Mouse (Mus musculus) embryonic facial prominence, embryonic 13.5 days (tissue): Measurements from ENCODE around the gene Ptprt. TPM values are rescaled to one million over a fixed set of nuclear protein-coding genes. Genes with fewer than 3 reads are reported as not detected.

Source experiments
- ATAC-seq: fragments of 200-750 bp; cut with Nextera tagmentation; 2 replicates; pipeline ENCODE4 v1.8.0; 2017; ENCODE audit warnings: low read depth; ENCODE audit not compliant: insufficient number of reproducible peaks, insufficient read depth, low FRiP score, low TSS enrichment
- H3K27ac ChIP-seq: fragments of 300-500 bp; sonication (generic); 2 replicates; pipeline ENCODE4 v1.5.1; 2015; ENCODE audit warnings: moderate library complexity, mild to moderate bottlenecking, inconsistent platforms
- H3K27me3 ChIP-seq: fragments of 300-500 bp; sonication (generic); 2 replicates; pipeline ENCODE4 v1.6.1; 2015; ENCODE audit warnings: mild to moderate bottlenecking, inconsistent platforms
- H3K36me3 ChIP-seq: fragments of 300-500 bp; sonication (generic); 2 replicates; pipeline ENCODE4 v1.6.1; 2015; ENCODE audit warnings: mild to moderate bottlenecking, inconsistent platforms
- H3K4me1 ChIP-seq: fragments of 300-500 bp; sonication (generic); 2 replicates; pipeline ENCODE4 v1.6.1; 2015; ENCODE audit warnings: inconsistent platforms
- H3K4me2 ChIP-seq: fragments of 300-500 bp; sonication (generic); 2 replicates; pipeline ENCODE4 v1.6.1; 2015; ENCODE audit warnings: moderate library complexity, mild to moderate bottlenecking, inconsistent platforms
- H3K4me3 ChIP-seq: fragments of 300-500 bp; sonication (generic); 2 replicates; pipeline ENCODE4 v1.5.1; 2015; ENCODE audit warnings: mild to moderate bottlenecking, inconsistent platforms
- H3K9ac ChIP-seq: fragments of 300-500 bp; sonication (generic); 2 replicates; pipeline ENCODE4 v1.6.1; 2015; ENCODE audit warnings: mild to moderate bottlenecking, inconsistent platforms
- H3K9me3 ChIP-seq: fragments of 300-500 bp; sonication (generic); 2 replicates; pipeline ENCODE4 v1.6.1; 2016; ENCODE audit warnings: inconsistent platforms
- WGBS: fragments of 180-500 bp; shearing (Covaris S2); methylation state at CpG from one replicate; pipeline ENCODE4 v1.1.7; 2015; ENCODE audit warnings: mixed read lengths; 5-methylcytosine and 5-hydroxymethylcytosine counted together
- polyA plus RNA-seq: library from polyadenylated mRNA; unstranded; fragments of >200 nt; fragmentation: Nextera tagmentation; extraction: Ambion mirVana; gene quantifications from 2 replicates; pipeline ENCODE4 v1.2.1, GENCODE M21; 2015

The Ptprt gene
- polyA plus RNA-seq, 1 experiment from 2014 or later: 0.93 TPM

DNA sequence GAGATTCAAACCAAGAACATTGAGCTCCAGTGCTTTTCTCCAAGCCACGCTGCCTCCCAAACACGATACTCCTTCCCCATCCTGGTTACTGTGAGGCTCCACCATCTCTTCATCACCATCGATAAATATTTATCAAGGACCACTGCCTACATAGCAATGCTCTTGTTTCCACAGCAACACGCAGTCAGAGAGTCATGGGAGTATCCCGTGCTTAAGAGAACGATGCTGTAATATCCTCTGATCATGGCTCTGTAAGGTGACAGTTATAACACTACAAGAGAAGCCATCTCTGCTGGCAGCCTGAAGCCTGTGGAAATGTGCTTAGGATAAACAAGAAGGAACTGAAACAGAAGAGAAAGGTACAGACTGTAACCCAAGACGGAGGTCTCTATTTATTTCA lies 3.4 kb downstream of the Ptprt start:
- peaks cover 74% of the 10 kb centered on the region for H3K27me3 ChIP-seq
- no peak for ATAC-seq
- H3K27ac ChIP-seq: no peak overlapping the region
- no peaks in the 10 kb centered on the region for H3K9me3 ChIP-seq
- no peak overlapping the region for H3K9ac ChIP-seq
- H3K4me3 ChIP-seq: no peak overlapping the region
- H3K4me1 ChIP-seq: peaks cover 25% of the 10 kb centered on the region
- 56% methylated on average over 7 of the region's 7 CpGs for WGBS
- no peaks in the 10 kb centered on the region for H3K36me3 ChIP-seq
- H3K4me2 ChIP-seq: no peak overlapping the region

DNA sequence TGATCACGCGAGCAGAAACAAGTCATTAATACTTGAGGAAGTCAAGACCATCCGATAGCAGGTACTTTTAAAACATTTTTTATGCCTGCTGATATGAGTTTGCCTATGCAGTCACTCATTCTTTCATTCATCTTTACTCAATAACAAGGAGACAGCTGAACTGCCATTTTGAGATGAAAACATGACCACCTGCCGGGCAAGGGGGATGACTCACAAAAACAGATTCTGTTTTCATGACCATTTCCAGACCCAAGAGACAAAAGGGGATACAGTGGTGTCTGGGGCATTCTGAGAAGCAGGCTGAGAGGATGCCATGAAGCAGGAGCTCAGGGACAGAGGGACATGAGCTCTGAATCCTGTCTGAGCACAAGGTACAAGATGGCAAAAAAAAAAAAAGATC lies 6.5 kb downstream of the Ptprt start:
- 91% methylated on average over 4 of the region's 4 CpGs for WGBS
- peaks cover 43% of the 10 kb centered on the region for H3K27me3 ChIP-seq
- no peak for ATAC-seq
- no peaks in the 10 kb centered on the region for H3K36me3 ChIP-seq
- no peak overlapping the region for H3K27ac ChIP-seq
- no peak overlapping the region for H3K9ac ChIP-seq
- no peak overlapping the region for H3K4me2 ChIP-seq
- H3K9me3 ChIP-seq: no peaks in the 10 kb centered on the region
- H3K4me3 ChIP-seq: no peak overlapping the region
- H3K4me1 ChIP-seq: peaks cover 8% of the 10 kb centered on the region; the same call in 1 of the 2 replicates

DNA sequence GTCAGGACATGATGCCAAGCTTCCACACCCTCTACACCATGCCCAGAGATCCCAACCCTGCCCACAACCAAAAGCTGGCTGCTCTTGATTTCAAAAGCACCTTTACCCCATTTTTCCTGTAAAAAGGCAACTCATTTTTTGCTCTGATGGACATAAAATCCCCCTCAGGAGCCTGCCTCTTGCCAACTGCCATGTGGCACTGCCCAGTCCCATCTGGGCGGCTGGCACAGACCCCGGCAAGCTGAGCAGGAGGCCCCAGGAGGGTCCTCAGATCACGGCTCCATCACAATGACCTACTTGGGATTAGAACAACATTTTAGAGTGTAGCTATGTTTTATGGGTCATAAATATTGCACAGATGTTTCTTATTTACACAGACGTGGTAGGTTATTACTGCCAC lies 22.3 kb downstream of the Ptprt start:
- Histone ChIP-seq H3K4me1 (peaks cover 19% of the 10 kb centered on the region), H3K36me3 (no peaks in the 10 kb centered on the region), H3K27ac (no peak overlapping the region), H3K9ac (no peak overlapping the region), H3K27me3 (peaks cover 5% of the 10 kb centered on the region; the same call in 1 of the 2 replicates), H3K9me3 (no peaks in the 10 kb centered on the region), H3K4me3 (no peak overlapping the region), H3K4me2 (no peak overlapping the region)
- no peak for ATAC-seq
- WGBS: 43% methylated on average over 4 of the region's 4 CpGs

DNA sequence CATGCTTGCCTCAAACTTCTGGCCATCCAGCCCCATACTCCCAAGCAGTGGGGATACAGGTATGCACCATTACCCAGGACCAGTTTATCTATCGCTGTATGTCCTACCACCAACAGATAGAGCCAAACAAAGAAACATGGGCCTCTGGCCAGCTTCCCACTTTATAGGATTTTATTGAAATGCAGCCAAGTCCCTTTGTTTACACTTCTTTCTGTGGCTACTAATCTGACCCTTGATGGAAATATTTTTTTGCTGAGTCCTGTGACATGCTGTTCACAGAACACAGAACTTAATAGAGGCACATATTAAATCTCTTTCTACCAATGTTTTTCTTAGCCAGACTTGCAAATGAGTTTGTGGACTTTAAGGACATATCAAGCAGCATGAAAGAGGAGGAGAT lies 23.4 kb downstream of the Ptprt start:
- no peak overlapping the region for H3K27ac ChIP-seq
- H3K4me2 ChIP-seq: no peak overlapping the region
- peaks cover 5% of the 10 kb centered on the region; the same call in 1 of the 2 replicates for H3K27me3 ChIP-seq
- no peaks in the 10 kb centered on the region for H3K36me3 ChIP-seq
- ATAC-seq: no peak
- peaks cover 19% of the 10 kb centered on the region for H3K4me1 ChIP-seq
- H3K9me3 ChIP-seq: no peaks in the 10 kb centered on the region
- no peak overlapping the region for H3K4me3 ChIP-seq
- H3K9ac ChIP-seq: no peak overlapping the region
- 67% methylated on average over 1 of the region's 1 CpGs for WGBS

DNA sequence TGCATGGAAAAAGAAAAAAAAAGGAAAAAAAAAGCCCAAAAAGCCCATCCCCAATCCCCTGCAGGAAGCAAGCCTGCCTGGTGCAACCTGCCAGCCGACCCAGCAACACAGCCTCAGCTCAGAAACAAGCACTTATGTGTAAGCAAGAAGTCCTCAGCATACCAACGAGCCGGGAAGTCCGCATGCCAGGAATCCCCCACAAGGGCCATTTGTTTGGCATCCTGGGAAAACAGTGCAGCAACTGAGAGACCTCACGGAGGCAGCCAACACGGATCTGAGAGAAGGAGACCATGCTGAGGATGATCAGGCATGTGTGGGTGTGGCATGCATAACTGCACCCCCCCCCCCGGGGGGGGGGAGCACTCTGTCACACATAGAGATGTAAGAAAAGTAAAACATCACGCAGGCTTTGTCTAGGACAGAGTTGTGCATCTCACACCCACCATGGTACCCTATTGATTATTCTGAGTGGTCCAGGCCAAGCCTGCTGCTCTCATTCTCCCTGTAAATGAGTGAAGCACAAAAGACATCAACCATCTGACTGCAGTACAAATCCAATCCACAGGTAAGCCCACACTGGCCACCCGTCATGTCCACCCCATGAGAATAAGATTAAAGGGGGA lies 24.4 kb downstream of the Ptprt start:
- peaks cover 19% of the 10 kb centered on the region for H3K4me1 ChIP-seq
- H3K27me3 ChIP-seq: peaks cover 5% of the 10 kb centered on the region; the same call in 1 of the 2 replicates
- no peak overlapping the region; the same call in 1 of the 2 replicates for H3K27ac ChIP-seq
- no peaks in the 10 kb centered on the region for H3K9me3 ChIP-seq
- no peak for ATAC-seq
- H3K4me2 ChIP-seq: no peak overlapping the region
- no peaks in the 10 kb centered on the region for H3K36me3 ChIP-seq
- H3K4me3 ChIP-seq: no peak overlapping the region
- H3K9ac ChIP-seq: no peak overlapping the region
- 24% methylated on average over 9 of the region's 9 CpGs for WGBS

DNA sequence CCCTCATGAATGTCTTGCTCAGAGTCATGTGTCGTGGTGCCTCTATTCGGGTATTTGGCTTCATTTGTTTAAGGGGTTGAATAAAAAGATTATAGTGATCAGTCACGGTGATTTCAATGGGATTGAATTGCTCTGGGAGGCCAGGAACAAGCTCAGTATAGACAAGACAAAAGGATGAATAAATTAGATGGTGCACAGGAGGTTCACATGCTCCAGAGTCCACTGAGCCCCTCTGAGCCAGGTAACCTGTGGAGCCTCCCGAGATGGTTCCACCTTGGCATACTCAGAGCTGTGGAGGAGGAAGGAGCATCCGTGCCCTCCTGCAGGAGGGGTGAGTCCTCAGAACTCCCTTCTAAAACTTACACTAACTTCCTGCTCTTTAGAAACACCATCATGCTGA lies 26.0 kb downstream of the Ptprt start:
- 68% methylated on average over 5 of the region's 5 CpGs for WGBS
- no peak overlapping the region for H3K9ac ChIP-seq

DNA sequence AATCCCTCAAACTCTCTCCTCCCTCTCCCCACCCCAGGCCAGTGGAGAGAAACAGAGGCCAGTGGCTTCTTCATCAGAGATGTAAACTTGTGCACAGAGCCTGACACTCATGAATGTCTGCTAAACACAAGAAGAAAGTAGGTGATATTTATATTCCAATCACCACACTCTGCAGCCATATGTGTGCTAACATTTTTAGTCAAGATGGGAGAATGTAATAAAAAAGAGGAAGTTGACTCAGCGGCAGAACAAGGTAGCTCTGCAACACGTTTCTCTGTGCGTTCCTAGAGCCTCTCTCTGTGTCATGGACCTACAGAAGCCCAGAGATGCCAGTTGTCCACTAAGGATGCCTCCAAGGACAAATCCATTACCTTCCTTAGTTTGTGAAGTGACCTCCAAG lies 34.9 kb downstream of the Ptprt start:
- Histone ChIP-seq H3K9me3 (no peaks in the 10 kb centered on the region), H3K4me2 (no peak overlapping the region), H3K4me1 (no peaks in the 10 kb centered on the region), H3K9ac (no peak overlapping the region), H3K27ac (no peak overlapping the region), H3K27me3 (no peaks in the 10 kb centered on the region), H3K36me3 (no peaks in the 10 kb centered on the region), H3K4me3 (no peak overlapping the region)
- ATAC-seq: no peak
- 83% methylated on average over 3 of the region's 3 CpGs for WGBS

More for the DNA sequence above, 26.0 kb downstream of the Ptprt start:
- Histone ChIP-seq H3K36me3 (no peaks in the 10 kb centered on the region), H3K27ac (no peak overlapping the region), H3K9me3 (no peaks in the 10 kb centered on the region), H3K4me3 (no peak overlapping the region), H3K4me1 (peaks cover 19% of the 10 kb centered on the region), H3K27me3 (peaks cover 5% of the 10 kb centered on the region; the same call in 1 of the 2 replicates), H3K4me2 (no peak overlapping the region)
- ATAC-seq: no peak

DNA sequence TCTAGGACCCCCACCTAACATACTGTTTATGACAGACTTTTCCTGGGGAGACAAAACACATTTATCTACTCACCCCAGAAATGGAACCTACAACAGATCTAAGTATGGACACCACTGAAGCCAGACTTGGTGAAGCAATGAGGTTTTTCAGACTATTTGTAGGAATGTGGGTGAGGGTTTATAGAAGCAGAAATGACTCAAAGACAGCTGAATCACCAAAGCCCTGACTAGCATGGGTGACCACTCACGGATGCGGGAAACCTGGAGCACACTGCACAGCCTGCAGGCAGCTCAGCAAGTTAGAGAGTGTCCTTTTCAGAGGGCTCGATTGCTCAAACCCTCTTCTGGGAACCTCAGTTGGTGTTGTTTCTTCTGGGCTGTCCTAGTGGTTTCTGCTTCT lies 36.2 kb downstream of the Ptprt start:
- no peak overlapping the region for H3K9ac ChIP-seq
- WGBS: 91% methylated on average over 3 of the region's 3 CpGs

DNA sequence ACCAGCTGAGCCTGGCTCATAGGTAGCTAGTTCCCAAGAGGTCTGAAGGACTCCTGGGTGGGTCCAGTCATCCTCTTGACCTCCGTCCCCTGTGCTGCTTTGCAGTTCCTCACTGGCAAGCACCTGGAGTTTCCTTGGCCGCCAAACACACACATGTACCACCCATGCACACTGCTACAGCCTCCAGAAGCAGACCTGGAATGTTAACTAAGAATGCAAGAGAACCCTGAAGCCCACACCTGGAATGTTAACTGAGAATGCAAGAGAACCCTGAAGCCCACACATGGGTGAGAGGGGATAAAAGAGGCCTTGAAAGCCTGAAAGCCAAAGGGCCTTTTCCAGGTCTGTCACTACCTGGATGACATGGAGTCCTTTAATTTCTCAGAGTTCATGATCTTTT lies 46.7 kb downstream of the Ptprt start:
- no peak overlapping the region for H3K4me2 ChIP-seq
- no peaks in the 10 kb centered on the region for H3K9me3 ChIP-seq
- WGBS: 81% methylated on average over 2 of the region's 2 CpGs
- no peak overlapping the region for H3K27ac ChIP-seq
- H3K27me3 ChIP-seq: no peaks in the 10 kb centered on the region
- no peak overlapping the region for H3K4me3 ChIP-seq
- no peak for ATAC-seq
- H3K36me3 ChIP-seq: no peaks in the 10 kb centered on the region
- H3K9ac ChIP-seq: no peak overlapping the region
- no peaks in the 10 kb centered on the region for H3K4me1 ChIP-seq

More for the DNA sequence above, 36.2 kb downstream of the Ptprt start:
- H3K27me3 ChIP-seq: no peaks in the 10 kb centered on the region
- H3K4me2 ChIP-seq: no peak overlapping the region
- no peaks in the 10 kb centered on the region for H3K9me3 ChIP-seq
- no peaks in the 10 kb centered on the region for H3K4me1 ChIP-seq
- no peak overlapping the region for H3K27ac ChIP-seq
- no peak overlapping the region for H3K4me3 ChIP-seq
- no peak for ATAC-seq
- no peaks in the 10 kb centered on the region for H3K36me3 ChIP-seq

DNA sequence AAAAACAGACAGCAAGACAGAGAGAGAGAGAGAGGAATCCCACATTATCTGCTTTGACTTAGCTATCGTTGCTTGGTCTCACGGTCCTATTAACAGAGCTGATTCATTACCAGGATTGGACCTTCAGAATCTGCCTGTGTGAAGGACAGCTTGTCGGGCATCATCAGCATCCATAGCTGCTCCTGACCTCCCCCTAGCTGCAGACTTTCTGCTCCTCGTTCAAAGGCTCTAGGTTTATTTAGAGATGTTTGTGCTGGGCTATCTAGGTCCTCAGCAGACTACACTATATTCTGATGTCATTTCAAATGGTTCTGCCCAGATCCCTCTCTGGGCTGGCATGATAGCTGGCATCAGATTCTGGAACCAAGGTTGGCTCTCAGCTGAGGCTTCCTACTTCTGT lies 47.5 kb downstream of the Ptprt start:
- no peaks in the 10 kb centered on the region for H3K9me3 ChIP-seq
- WGBS: 66% methylated on average over 4 of the region's 4 CpGs
- H3K27ac ChIP-seq: no peak overlapping the region
- no peaks in the 10 kb centered on the region for H3K27me3 ChIP-seq
- ATAC-seq: no peak
- H3K9ac ChIP-seq: no peak overlapping the region
- no peak overlapping the region for H3K4me2 ChIP-seq
- H3K4me3 ChIP-seq: no peak overlapping the region
- H3K4me1 ChIP-seq: no peaks in the 10 kb centered on the region
- no peaks in the 10 kb centered on the region for H3K36me3 ChIP-seq

DNA sequence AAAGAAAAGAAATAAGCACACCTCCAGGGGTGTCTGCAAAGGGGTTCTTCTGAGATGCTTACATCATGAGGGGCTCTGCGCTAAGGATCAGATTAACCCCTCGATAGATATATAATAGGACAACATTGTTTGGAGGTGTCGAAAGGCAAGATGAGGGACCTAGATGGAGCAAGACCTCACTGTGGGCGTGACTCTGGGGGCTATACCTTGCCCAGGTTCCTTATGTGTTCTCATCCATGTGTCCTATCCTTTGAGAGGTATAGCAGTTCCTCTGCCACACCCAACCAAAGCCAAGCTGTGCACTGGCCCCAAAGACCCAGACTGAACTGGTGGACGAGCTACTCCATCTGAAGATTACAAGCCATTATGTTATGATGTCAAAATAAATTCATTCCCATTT lies 58.2 kb downstream of the Ptprt start:
- H3K4me1 ChIP-seq: no peaks in the 10 kb centered on the region
- no peak for ATAC-seq
- no peaks in the 10 kb centered on the region for H3K9me3 ChIP-seq
- H3K9ac ChIP-seq: no peak overlapping the region
- H3K4me2 ChIP-seq: no peak overlapping the region
- H3K27ac ChIP-seq: no peak overlapping the region
- WGBS: 89% methylated on average over 5 of the region's 5 CpGs
- H3K4me3 ChIP-seq: no peak overlapping the region
- H3K36me3 ChIP-seq: no peaks in the 10 kb centered on the region
- no peaks in the 10 kb centered on the region for H3K27me3 ChIP-seq

DNA sequence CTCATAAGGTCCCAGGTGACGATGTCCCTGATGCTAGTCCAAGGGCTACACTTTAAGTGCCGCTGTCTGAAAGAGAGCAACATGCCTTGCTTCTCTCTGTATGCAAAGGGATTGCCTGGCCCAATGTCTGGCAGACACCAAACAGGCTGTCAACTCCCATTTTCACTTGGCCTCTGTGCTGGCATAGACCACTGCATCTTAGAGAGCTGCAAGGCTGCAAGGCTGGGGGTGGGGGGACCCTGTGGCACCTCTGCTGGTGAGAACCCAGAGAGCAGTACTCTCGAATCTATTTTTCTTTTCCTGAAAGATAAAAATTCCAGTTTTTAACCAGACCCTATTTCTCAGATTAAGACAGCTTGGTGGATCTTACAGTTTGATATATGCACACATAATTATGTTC lies 69.6 kb downstream of the Ptprt start:
- Histone ChIP-seq H3K9ac (no peak overlapping the region), H3K27me3 (no peaks in the 10 kb centered on the region), H3K4me1 (no peaks in the 10 kb centered on the region), H3K27ac (no peak overlapping the region), H3K4me2 (no peak overlapping the region), H3K9me3 (no peaks in the 10 kb centered on the region), H3K4me3 (no peak overlapping the region), H3K36me3 (no peaks in the 10 kb centered on the region)
- WGBS: 89% methylated on average over 3 of the region's 3 CpGs
- ATAC-seq: no peak
